Mouse (Mus musculus) regulatory T cell (primary cell): Measurements from ENCODE around the gene Slc30a2.

Source experiments
- in situ Hi-C: fragments of 300-600 bp; cut with MboI, MseI; formaldehyde crosslinking; loops from one replicate; pipeline ENCODE4 v1.15.1; 2025; ENCODE audit warnings: high pct_unique_total_duplicates

Slc30a2 gene

GRCm38 (mm10) chr4:134343071-134344031, at the start of gene Slc30a2:
TSS of gene Slc30a2 (plus strand) at chr4:134343181.
- in situ Hi-C loops: no loop called here

- in situ Hi-C loops: no loop called here
Measured at GRCm38 (mm10) chr4:134293692-134294163, 49.3 kb upstream of the Slc30a2 start.

GRCm38 (mm10) chr4:134296096-134296495, 46.9 kb upstream of the Slc30a2 start:
- in situ Hi-C loops: loop anchor here (5.0 kb wide), 1 partner anchor 39 kb away; no protein-coding TSS in a partner anchor

- in situ Hi-C loops: loop anchor here (5.0 kb wide), 1 partner anchor 39 kb away; no protein-coding TSS in a partner anchor
Measured at GRCm38 (mm10) chr4:134296523-134296922, 46.5 kb upstream of the Slc30a2 start.

GRCm38 (mm10) chr4:134297369-134297768, 45.6 kb upstream of the Slc30a2 start:
- in situ Hi-C loops: loop anchor here (5.0 kb wide), 1 partner anchor 40 kb away; no protein-coding TSS in a partner anchor

GRCm38 (mm10) chr4:134298626-134299497, 44.1 kb upstream of the Slc30a2 start:
- in situ Hi-C loops: loop anchor here (5.0 kb wide), 1 partner anchor 42 kb away; no protein-coding TSS in a partner anchor

GRCm38 (mm10) chr4:134299498-134299810, 43.5 kb upstream of the Slc30a2 start:
- in situ Hi-C loops: loop anchor here (5.0 kb wide), 1 partner anchor 42 kb away; no protein-coding TSS in a partner anchor

- in situ Hi-C loops: loop anchor here (5.0 kb wide), 1 partner anchor 72 kb away; no protein-coding TSS in a partner anchor
Measured at GRCm38 (mm10) chr4:134300316-134300715, 42.7 kb upstream of the Slc30a2 start.

GRCm38 (mm10) chr4:134302084-134302483, 40.9 kb upstream of the Slc30a2 start:
- in situ Hi-C loops: loop anchor here (5.0 kb wide), 1 partner anchor 70 kb away; no protein-coding TSS in a partner anchor

- in situ Hi-C loops: no loop called here
Measured at GRCm38 (mm10) chr4:134306963-134307362, 36.0 kb upstream of the Slc30a2 start.

- in situ Hi-C loops: no loop called here
Measured at GRCm38 (mm10) chr4:134307367-134308072, 35.5 kb upstream of the Slc30a2 start.

GRCm38 (mm10) chr4:134310106-134310505, 32.9 kb upstream of the Slc30a2 start:
- in situ Hi-C loops: no loop called here

GRCm38 (mm10) chr4:134310656-134311055, 32.3 kb upstream of the Slc30a2 start:
- in situ Hi-C loops: no loop called here

- in situ Hi-C loops: no loop called here
Measured at GRCm38 (mm10) chr4:134311784-134312183, 31.2 kb upstream of the Slc30a2 start.

GRCm38 (mm10) chr4:134312341-134312740, 30.6 kb upstream of the Slc30a2 start:
- in situ Hi-C loops: no loop called here

GRCm38 (mm10) chr4:134312901-134313300, 30.1 kb upstream of the Slc30a2 start:
- in situ Hi-C loops: no loop called here

- in situ Hi-C loops: no loop called here
Measured at GRCm38 (mm10) chr4:134314081-134314655, 28.8 kb upstream of the Slc30a2 start.

GRCm38 (mm10) chr4:134314876-134315275, 28.1 kb upstream of the Slc30a2 start, which contains the start of gene Trim63:
TSS of gene Trim63 (plus strand) at chr4:134315120.
- in situ Hi-C loops: no loop called here

- in situ Hi-C loops: no loop called here
Measured at GRCm38 (mm10) chr4:134315470-134315869, 27.5 kb upstream of the Slc30a2 start.

GRCm38 (mm10) chr4:134316390-134316789, 26.6 kb upstream of the Slc30a2 start:
- in situ Hi-C loops: no loop called here

GRCm38 (mm10) chr4:134319074-134319473, 23.9 kb upstream of the Slc30a2 start:
- in situ Hi-C loops: no loop called here
